Mouse (Mus musculus) heart, postnatal 0 days (tissue): ENCODE results near the gene Slc24a3. TPM values are rescaled to one million over a fixed set of nuclear protein-coding genes. Genes with fewer than 3 reads are reported as not detected.

Source experiments
- ATAC-seq: fragments of 200-750 bp; cut with Nextera tagmentation; 2 replicates; pipeline ENCODE4 v1.8.0; 2017; ENCODE audit warnings: low read depth, moderate number of reproducible peaks, moderate library complexity; ENCODE audit not compliant: insufficient read depth
- DNase-seq: peaks from one replicate; pipeline ENCODE4 v3.0.0-alpha.2; 2016; ENCODE audit warnings: low spot score
- H3K27ac ChIP-seq: fragments of 300-500 bp; sonication (generic); 2 replicates; pipeline ENCODE4 v1.5.1; 2014; ENCODE audit warnings: low read depth, mild to moderate bottlenecking
- H3K27me3 ChIP-seq: fragments of 300-500 bp; sonication (generic); 2 replicates; pipeline ENCODE4 v1.6.1; 2014; ENCODE audit warnings: low read length, mixed read lengths; ENCODE audit not compliant: control insufficient read depth, insufficient read depth
- H3K36me3 ChIP-seq: fragments of 300-500 bp; sonication (generic); replicated peaks from 2 replicates; pipeline ENCODE4 v1.6.1; 2014; ENCODE audit warnings: low read length, mixed read lengths; ENCODE audit not compliant: control insufficient read depth, insufficient read depth
- H3K4me1 ChIP-seq: fragments of 300-500 bp; sonication (generic); 2 replicates; pipeline ENCODE4 v1.6.1; 2014; ENCODE audit warnings: antibody characterized with exemption; ENCODE audit not compliant: control insufficient read depth, insufficient read depth
- H3K4me2 ChIP-seq: fragments of 300-500 bp; sonication (generic); 2 replicates; pipeline ENCODE4 v1.6.1; 2014; ENCODE audit warnings: low read depth, mild to moderate bottlenecking, low read length, moderate library complexity
- H3K4me3 ChIP-seq: fragments of 300-500 bp; sonication (generic); 2 replicates; pipeline ENCODE4 v1.5.1; 2014; ENCODE audit warnings: low read depth, low read length
- H3K9ac ChIP-seq: fragments of 300-500 bp; sonication (generic); replicated peaks from 2 replicates; pipeline ENCODE4 v1.6.1; 2014; ENCODE audit warnings: low read depth, low read length, mixed read lengths
- H3K9me3 ChIP-seq: fragments of 300-500 bp; sonication (generic); replicated peaks from 2 replicates; pipeline ENCODE4 v1.6.1; 2016; ENCODE audit warnings: low read length; ENCODE audit not compliant: control insufficient read depth
- CTCF ChIP-seq: IDR thresholded peaks from 2 replicates; pipeline ENCODE4 v1.5.1; 2016; ENCODE audit warnings: antibody characterized with exemption, control low read depth, low read depth
- EP300 ChIP-seq: IDR thresholded peaks from 2 replicates; pipeline ENCODE4 v1.6.1; 2016; ENCODE audit warnings: antibody characterized with exemption, low read depth
- WGBS: fragments of 180-500 bp; shearing (Covaris S2); extraction: QIAGEN DNeasy Blood & Tissue Kit; methylation state at CpG from one replicate; pipeline ENCODE4 v1.1.7; 2014; 5-methylcytosine and 5-hydroxymethylcytosine counted together
- polyA plus RNA-seq: library from polyadenylated mRNA; unstranded; fragments of >200 nt; fragmentation: Nextera tagmentation; extraction: Ambion mirVana; gene quantifications from 2 replicates; pipeline ENCODE4 v1.2.1, GENCODE M21; 2015
- total RNA-seq: library from RNA; depleted of rRNA; stranded (reverse); fragments of >200 nt; gene quantifications from 2 replicates; pipeline ENCODE4 v1.2.3, GENCODE M21; 2014; ENCODE audit warnings: low replicate concordance

Gene Slc24a3
- total and polyA plus RNA-seq, 2 experiments from 2014 or later = 0.63 to 3.7 TPM

DNA sequence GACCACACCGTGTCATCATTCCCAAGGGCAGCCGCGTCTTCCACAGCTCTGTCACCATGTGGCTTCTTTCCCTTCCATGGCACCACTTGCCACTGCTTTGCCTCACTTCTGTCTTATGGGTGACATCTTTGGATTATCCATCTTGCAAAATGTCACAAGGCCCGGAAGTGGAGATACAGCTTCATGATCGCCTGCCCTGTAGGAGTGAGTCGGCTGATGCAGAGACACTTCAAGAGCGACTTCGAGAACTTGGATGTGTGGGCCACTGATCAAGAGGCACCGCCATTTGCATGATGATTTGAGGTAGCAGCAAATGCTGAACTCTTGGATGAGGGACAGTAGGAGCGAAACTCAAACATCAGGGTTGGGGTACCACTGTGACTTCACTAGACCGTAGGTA lies 46.0 kb downstream of the Slc24a3 start:
- H3K27ac ChIP-seq = no peak overlapping the region
- no peaks in the 10 kb centered on the region for H3K36me3 ChIP-seq
- no peaks in the 10 kb centered on the region for H3K27me3 ChIP-seq
- 93% methylated on average over 11 of the region's 11 CpGs for WGBS
- H3K4me3 ChIP-seq = no peak overlapping the region
- H3K4me2 ChIP-seq = no peak overlapping the region
- TF ChIP-seq CTCF = no peak
- TF ChIP-seq EP300 = no peak
- H3K4me1 ChIP-seq = no peaks in the 10 kb centered on the region
- no peak overlapping the region for H3K9ac ChIP-seq
- DNase-seq = no peak
- ATAC-seq = no peak
- no peaks in the 10 kb centered on the region for H3K9me3 ChIP-seq

DNA sequence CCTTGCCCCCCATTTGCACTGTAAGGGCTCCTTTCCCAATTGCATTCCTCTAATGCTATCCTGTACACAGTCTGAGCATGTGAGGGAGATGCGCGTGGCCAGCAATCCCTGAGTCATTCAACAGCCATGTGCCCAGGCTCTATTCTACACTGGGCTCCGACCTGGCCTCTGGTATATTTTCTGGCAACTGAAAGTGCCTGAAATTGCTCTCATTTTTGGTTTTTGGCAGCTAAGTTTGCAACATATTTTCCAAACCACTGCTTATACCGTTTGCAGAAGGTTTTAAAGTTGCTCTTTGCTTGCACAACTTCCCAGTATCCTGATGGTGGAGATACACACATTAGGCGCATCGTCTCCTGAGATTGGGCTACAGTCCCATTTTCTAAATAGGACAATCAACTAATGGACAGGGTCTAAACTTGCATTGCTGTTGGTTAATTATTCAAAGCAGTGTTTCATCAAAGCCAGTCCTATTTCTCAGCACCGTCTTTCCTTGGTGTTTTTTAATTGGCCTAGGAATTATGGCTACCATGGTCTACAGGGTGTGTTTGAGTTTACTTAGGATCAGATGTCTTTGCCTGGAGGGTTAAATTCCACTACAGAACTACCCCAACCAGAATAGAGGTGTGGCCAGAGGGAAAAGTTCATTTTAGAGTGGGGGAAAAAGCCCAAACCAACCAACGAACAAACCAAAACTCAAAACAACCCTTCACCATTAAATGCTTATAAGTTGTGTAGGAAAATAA lies 46.7 kb downstream of the Slc24a3 start:
- TF ChIP-seq CTCF (no peak), EP300 (no peak)
- Histone ChIP-seq H3K4me1 (no peaks in the 10 kb centered on the region), H3K4me3 (no peak overlapping the region), H3K27me3 (no peaks in the 10 kb centered on the region), H3K36me3 (no peaks in the 10 kb centered on the region), H3K4me2 (no peak overlapping the region), H3K9me3 (no peaks in the 10 kb centered on the region), H3K27ac (no peak overlapping the region), H3K9ac (no peak overlapping the region)
- 85% methylated on average over 8 of the region's 8 CpGs for WGBS
- no peak for ATAC-seq
- no peak for DNase-seq

DNA sequence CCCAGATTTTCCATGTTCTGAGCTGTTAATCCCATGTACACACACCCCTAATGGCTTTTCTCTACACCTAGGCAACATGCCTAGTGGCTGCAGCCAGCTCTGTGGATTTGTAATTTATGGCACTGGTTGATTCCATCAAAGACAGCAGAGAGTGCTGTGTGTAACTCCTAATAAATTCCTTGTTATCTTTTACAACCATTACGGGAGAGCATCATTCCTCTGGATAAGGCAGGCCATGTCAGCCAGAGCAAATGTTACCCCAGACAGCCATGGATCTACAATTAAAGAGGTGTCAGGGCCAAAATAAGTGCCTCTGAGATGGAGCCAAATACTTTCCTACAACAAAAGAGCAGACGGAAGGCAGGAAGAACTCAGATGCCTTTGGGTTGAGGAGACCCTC lies 49.0 kb downstream of the Slc24a3 start:
- Histone ChIP-seq H3K27ac (no peak overlapping the region), H3K4me1 (no peaks in the 10 kb centered on the region), H3K36me3 (no peaks in the 10 kb centered on the region), H3K9ac (no peak overlapping the region), H3K27me3 (no peaks in the 10 kb centered on the region), H3K9me3 (no peaks in the 10 kb centered on the region), H3K4me2 (no peak overlapping the region), H3K4me3 (no peak overlapping the region)
- ATAC-seq (no peak), DNase-seq (no peak)
- no peak for TF ChIP-seq CTCF
- no peak for TF ChIP-seq EP300
- WGBS = 44% methylated on average over 2 of the region's 2 CpGs

DNA sequence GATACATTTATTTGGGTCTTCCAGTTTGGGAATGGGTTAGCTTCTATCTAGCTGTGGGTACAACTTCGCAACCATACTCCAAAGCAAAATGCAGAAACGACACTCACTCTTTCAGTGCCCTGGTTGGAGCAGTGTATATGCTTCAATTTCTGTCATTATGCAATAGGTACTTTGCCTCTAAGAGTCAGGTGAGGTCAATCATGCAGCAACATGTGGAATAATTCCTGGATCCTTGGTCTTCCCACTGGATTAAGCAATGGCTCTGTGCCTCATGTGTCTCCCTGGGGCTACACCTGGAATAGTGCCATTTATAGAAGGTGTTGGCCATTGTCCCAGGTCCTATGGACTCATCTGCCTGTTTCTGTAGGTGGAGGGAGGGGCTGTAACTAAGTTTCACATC lies 49.9 kb downstream of the Slc24a3 start:
- Histone ChIP-seq H3K27me3 (no peaks in the 10 kb centered on the region), H3K9me3 (no peaks in the 10 kb centered on the region), H3K4me1 (no peaks in the 10 kb centered on the region), H3K4me3 (no peak overlapping the region), H3K4me2 (no peak overlapping the region), H3K36me3 (no peaks in the 10 kb centered on the region), H3K9ac (no peak overlapping the region), H3K27ac (no peak overlapping the region)
- no peak for TF ChIP-seq CTCF
- TF ChIP-seq EP300 = no peak
- ATAC-seq (no peak), DNase-seq (no peak)
- 97% methylated on average over 2 of the region's 2 CpGs for WGBS

DNA sequence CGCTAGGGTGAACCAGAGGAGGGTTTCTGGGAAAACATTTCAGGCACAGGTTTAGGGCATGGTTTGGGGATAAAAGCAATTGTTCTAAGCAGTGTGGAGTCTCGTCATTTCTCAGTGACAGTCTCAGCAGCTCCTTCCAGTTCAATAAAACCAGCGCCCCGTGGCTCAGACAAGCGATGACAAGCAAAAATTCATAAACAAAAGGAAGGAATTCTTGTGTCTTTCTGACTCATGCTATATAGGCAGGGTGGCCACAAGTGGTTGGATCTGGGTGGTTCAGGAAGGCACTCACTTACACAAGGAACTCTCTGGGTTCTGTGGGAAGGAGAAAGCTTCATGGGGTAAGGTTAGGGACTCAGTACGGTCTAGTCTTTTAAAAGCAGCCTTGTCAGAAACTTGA lies 51.7 kb downstream of the Slc24a3 start:
- Histone ChIP-seq H3K27ac (no peak overlapping the region), H3K27me3 (no peaks in the 10 kb centered on the region), H3K4me1 (no peaks in the 10 kb centered on the region), H3K36me3 (no peaks in the 10 kb centered on the region), H3K4me2 (no peak overlapping the region), H3K9me3 (no peaks in the 10 kb centered on the region), H3K4me3 (no peak overlapping the region), H3K9ac (no peak overlapping the region)
- DNase-seq (no peak), ATAC-seq (no peak)
- TF ChIP-seq EP300 = no peak
- TF ChIP-seq CTCF = no peak
- 69% methylated on average over 6 of the region's 6 CpGs for WGBS

DNA sequence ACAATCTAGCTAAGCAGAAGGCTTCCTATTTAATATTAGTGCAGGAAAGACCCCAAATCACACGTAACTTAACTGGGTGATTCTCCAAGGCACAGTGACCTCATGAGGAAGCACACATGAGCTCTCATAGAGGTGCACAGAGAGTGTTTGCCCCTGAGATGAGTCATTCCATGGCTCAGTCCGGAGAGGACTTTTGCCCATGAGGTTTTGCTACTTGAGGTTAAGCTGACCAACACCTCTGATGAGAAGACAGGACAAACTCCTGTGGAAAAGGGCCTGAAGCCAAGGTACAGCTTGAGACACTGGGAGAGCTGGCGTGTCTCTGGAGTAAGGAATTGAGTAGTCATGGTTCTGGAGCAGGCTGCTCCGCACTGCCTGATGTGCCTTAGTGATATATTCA lies 56.1 kb downstream of the Slc24a3 start:
- ATAC-seq = no peak

More for the DNA sequence above, 56.1 kb downstream of the Slc24a3 start:
- Histone ChIP-seq H3K4me3 (no peak overlapping the region), H3K4me1 (no peaks in the 10 kb centered on the region), H3K9me3 (no peaks in the 10 kb centered on the region), H3K36me3 (no peaks in the 10 kb centered on the region), H3K27ac (no peak overlapping the region), H3K4me2 (no peak overlapping the region), H3K27me3 (no peaks in the 10 kb centered on the region), H3K9ac (no peak overlapping the region)
- 83% methylated on average over 4 of the region's 4 CpGs for WGBS
- TF ChIP-seq CTCF = no peak
- no peak for DNase-seq
